Mouse (Mus musculus): ENCODE results near the gene Gm20852.
"Not testable (repeated sequence)": the region's sequence is repeated elsewhere in the genome, so short reads cannot be mapped to it uniquely, and the experiment has no call there.

GRCm38 (mm10) chrY:66742023-66742422 lies at the start of gene Gm20852:
- TF ChIP-seq GATA1 (IDR thresholded peaks at IDR 0.05; ENCODE audit: borderline replicate concordance, low read length); FLI1 (IDR thresholded peaks at IDR 0.05; ENCODE audit: low read length): not testable (repeated sequence)
